Mouse (Mus musculus): ENCODE results near the gene Ush2a.

The Ush2a gene

GRCm38 (mm10) chr1:188772516-188773229 is 510.9 kb downstream of the Ush2a start:
- DNase-seq (ENCODE audit: low spot score) = no peak

GRCm38 (mm10) chr1:188773631-188774030 is 511.8 kb downstream of the Ush2a start:
- no peak for DNase-seq (ENCODE audit: low spot score)

GRCm38 (mm10) chr1:188777556-188778161 is 515.8 kb downstream of the Ush2a start:
- DNase-seq (ENCODE audit: low spot score) = no peak

GRCm38 (mm10) chr1:188785056-188785455 is 523.2 kb downstream of the Ush2a start:
- no peak for DNase-seq (ENCODE audit: low spot score)

GRCm38 (mm10) chr1:188805069-188805468 is 543.2 kb downstream of the Ush2a start:
- no peak for DNase-seq (ENCODE audit: low spot score)

- DNase-seq (ENCODE audit: low spot score) = no peak
These were observed 544.0 kb downstream of the Ush2a start for GRCm38 (mm10) chr1:188805852-188806251.

GRCm38 (mm10) chr1:188810631-188811030 is 548.8 kb downstream of the Ush2a start:
- no peak for DNase-seq (ENCODE audit: low spot score)

GRCm38 (mm10) chr1:188815072-188815471 is 553.2 kb downstream of the Ush2a start:
- no peak for DNase-seq (ENCODE audit: low spot score)

GRCm38 (mm10) chr1:188824195-188824594 is 562.4 kb downstream of the Ush2a start:
- DNase-seq (ENCODE audit: low spot score) = no peak

- no peak for DNase-seq (ENCODE audit: low spot score)
These were observed 563.2 kb downstream of the Ush2a start for GRCm38 (mm10) chr1:188824878-188825532.

- DNase-seq (ENCODE audit: low spot score) = no peak
These were observed 568.9 kb downstream of the Ush2a start for GRCm38 (mm10) chr1:188830527-188831407.

- no peak for DNase-seq (ENCODE audit: low spot score)
These were observed 572.1 kb downstream of the Ush2a start for GRCm38 (mm10) chr1:188833906-188834305.

GRCm38 (mm10) chr1:188834770-188835169 is 572.9 kb downstream of the Ush2a start:
- DNase-seq (ENCODE audit: low spot score) = no peak

GRCm38 (mm10) chr1:188837613-188838295 is 575.9 kb downstream of the Ush2a start:
- DNase-seq (ENCODE audit: low spot score) = no peak

- DNase-seq (ENCODE audit: low spot score) = no peak
These were observed 585.4 kb downstream of the Ush2a start for GRCm38 (mm10) chr1:188847242-188847641.

GRCm38 (mm10) chr1:188852776-188853175 is 591.0 kb downstream of the Ush2a start:
- DNase-seq (ENCODE audit: low spot score) = no peak

- DNase-seq (ENCODE audit: low spot score) = no peak
These were observed 592.4 kb downstream of the Ush2a start for GRCm38 (mm10) chr1:188854240-188854639.

- no peak for DNase-seq (ENCODE audit: low spot score)
These were observed 593.2 kb downstream of the Ush2a start for GRCm38 (mm10) chr1:188855034-188855433.

- DNase-seq (ENCODE audit: low spot score) = no peak
These were observed 597.9 kb downstream of the Ush2a start for GRCm38 (mm10) chr1:188859718-188860117.

- DNase-seq (ENCODE audit: low spot score) = no peak
These were observed 604.1 kb downstream of the Ush2a start for GRCm38 (mm10) chr1:188865881-188866280.

- DNase-seq (ENCODE audit: low spot score) = no peak
These were observed 604.7 kb downstream of the Ush2a start for GRCm38 (mm10) chr1:188866515-188866914.

All from T-cell, adult 2 months (primary cell).